8 mouse cellular contexts compared by ENCODE assay signal in the genomic region with DNA sequence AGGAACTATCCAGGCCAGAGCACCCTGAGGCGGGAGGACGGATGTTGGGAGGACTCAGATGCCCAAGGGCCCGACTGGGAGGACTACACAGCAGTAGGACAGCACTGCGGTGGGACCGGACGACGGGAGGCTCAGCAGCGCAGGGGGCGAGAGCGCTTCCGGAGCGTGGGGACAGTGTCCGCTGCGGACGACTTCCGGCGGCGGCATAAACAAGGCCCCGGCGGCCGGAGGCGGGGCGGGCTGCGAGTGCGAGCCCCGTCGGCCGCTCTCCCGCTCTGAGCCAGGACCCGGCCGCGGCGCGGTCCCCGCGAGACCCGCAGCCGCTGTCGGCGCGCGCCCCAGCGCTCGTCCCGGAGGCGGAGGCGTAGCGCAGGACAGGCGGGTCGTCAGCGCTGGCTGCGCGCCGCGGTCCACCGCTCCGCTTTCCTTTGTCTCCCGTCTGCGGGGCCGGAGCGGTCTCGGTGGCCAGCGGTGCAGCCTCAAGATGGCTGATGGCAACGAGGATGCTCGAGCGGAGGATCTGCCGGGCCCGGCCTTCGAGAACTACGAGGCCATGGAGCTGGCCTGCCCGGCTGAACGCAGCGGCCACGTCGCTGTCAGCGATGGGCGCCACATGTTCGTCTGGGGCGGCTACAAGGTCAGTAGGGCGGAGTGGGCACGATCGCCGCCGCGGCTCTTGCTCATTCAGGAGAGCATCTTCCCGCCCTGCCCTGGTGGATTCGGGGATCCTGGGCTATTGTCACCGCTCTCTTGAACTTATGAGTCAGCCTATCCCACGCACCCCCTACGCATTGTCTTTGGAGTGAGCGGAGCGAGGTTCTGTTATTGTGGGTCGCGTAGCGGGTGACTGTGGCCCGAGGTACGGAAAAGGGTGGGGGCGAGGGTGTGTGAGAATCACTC. TPM values are rescaled to one million over a fixed set of nuclear protein-coding genes. Genes with fewer than 3 reads are reported as not detected.
DNase-seq lines count a peak whose midpoint lies in the region; ATAC-seq and TF ChIP-seq lines count a peak whose summit lies in the region.

A gene (plus strand): TSS at position 171 of the 900 bp plus-strand sequence.

- H3K9ac ChIP-seq in embryonic facial prominence, embryonic 14.5 days (ENCODE audit: low read depth, low read length): peak within 1 kb of the TSS; percentile 98
- H3K9ac ChIP-seq in limb, embryonic 14.5 days (ENCODE audit: low read depth, low read length, severe bottlenecking): peak within 1 kb of the TSS; percentile 94
- H3K9ac ChIP-seq in midbrain, postnatal 0 days (replicated peaks; ENCODE audit: low read length, poor library complexity, severe bottlenecking): peak within 1 kb of the TSS; percentile 97

- DNase-seq in 3T3-L1 (ENCODE audit: low read depth, low spot score): peak; percentile 91
- DNase-seq in adrenal gland, postnatal 4 days (ENCODE audit: low spot score in 2 of 2): peak; percentile 72 to 75
- DNase-seq in embryonic facial prominence, embryonic 14.5 days (ENCODE audit: low spot score): peak; percentile 95
- peak; percentile 77 for DNase-seq in heart, adult 8-10 months (ENCODE audit: low spot score)
- DNase-seq in kidney, adult 9 months: peak; percentile 89
- DNase-seq in limb, embryonic 14.5 days (ENCODE audit: low spot score): peak; percentile 91
- peak; percentile 95 for DNase-seq in midbrain, postnatal 0 days (ENCODE audit: low spot score)
- peak; percentile 55 to 74 for DNase-seq in spleen, postnatal 14 days (ENCODE audit: low spot score in 2 of 2)

- TF ChIP-seq CTCF in midbrain, postnatal 0 days (IDR thresholded peaks at IDR 0.05): no peak

- peak within 1 kb of the TSS; percentile 60 for H3K4me2 ChIP-seq in embryonic facial prominence, embryonic 14.5 days (ENCODE audit: low read depth, low read length)
- H3K4me2 ChIP-seq in limb, embryonic 14.5 days (replicated peaks; ENCODE audit: low read depth, low read length, severe bottlenecking): peak within 1 kb of the TSS; percentile 60
- H3K4me2 ChIP-seq in midbrain, postnatal 0 days (ENCODE audit: low read depth, low read length, poor library complexity, severe bottlenecking): peak within 1 kb of the TSS; percentile 78

- TF ChIP-seq POLR2A in limb, embryonic 14.5 days (IDR thresholded peaks at IDR 0.05; ENCODE audit: borderline replicate concordance, extremely low read depth, insufficient read depth, insufficient read length): 0 out of 2 replicates have a peak, but pooled peaks have one; percentile 27

- H3K9me3 ChIP-seq in embryonic facial prominence, embryonic 14.5 days (ENCODE audit: control insufficient read depth, low read length): no peaks in the 10 kb centered on the region
- no peaks in the 10 kb centered on the region for H3K9me3 ChIP-seq in limb, embryonic 14.5 days (ENCODE audit: control insufficient read depth, low read length)
- no peaks in the 10 kb centered on the region for H3K9me3 ChIP-seq in midbrain, postnatal 0 days (ENCODE audit: low read length)

- H3K27ac ChIP-seq in embryonic facial prominence, embryonic 14.5 days (replicated peaks; ENCODE audit: low read depth, low read length): peak within 1 kb of the TSS; percentile 94
- H3K27ac ChIP-seq in limb, embryonic 14.5 days (replicated peaks; ENCODE audit: low read depth, low read length): peak within 1 kb of the TSS; percentile 93
- H3K27ac ChIP-seq in midbrain, postnatal 0 days (ENCODE audit: low read depth, low read length): peak within 1 kb of the TSS; percentile 96

- peaks cover 21% of the 10 kb centered on the region for H3K36me3 ChIP-seq in embryonic facial prominence, embryonic 14.5 days (ENCODE audit: control insufficient read depth, insufficient read depth, low read length)
- peaks cover 22% of the 10 kb centered on the region for H3K36me3 ChIP-seq in limb, embryonic 14.5 days (ENCODE audit: control insufficient read depth, insufficient read depth, low read length)
- H3K36me3 ChIP-seq in midbrain, postnatal 0 days (ENCODE audit: insufficient read depth, low read length): peaks cover 6% of the 10 kb centered on the region

- peaks cover 20% of the 10 kb centered on the region for H3K4me1 ChIP-seq in embryonic facial prominence, embryonic 14.5 days (ENCODE audit: control insufficient read depth, insufficient read depth, low read length)
- H3K4me1 ChIP-seq in limb, embryonic 14.5 days (ENCODE audit: control insufficient read depth, insufficient read depth, low read length): peaks cover 18% of the 10 kb centered on the region
- peaks cover 4% of the 10 kb centered on the region; the same call in 1 of the 2 replicates for H3K4me1 ChIP-seq in midbrain, postnatal 0 days (ENCODE audit: insufficient read depth, low read length)

- WGBS in embryonic facial prominence, embryonic 14.5 days: under 1% methylated on average over 33 of the region's 98 CpGs
- under 1% methylated on average over 57 of the region's 98 CpGs for WGBS in limb, embryonic 14.5 days
- under 1% methylated on average over 93 of the region's 98 CpGs for WGBS in midbrain, postnatal 0 days

- H3K27me3 ChIP-seq in embryonic facial prominence, embryonic 14.5 days (replicated peaks; ENCODE audit: control insufficient read depth, insufficient read depth, low read length): no peaks in the 10 kb centered on the region
- no peaks in the 10 kb centered on the region for H3K27me3 ChIP-seq in limb, embryonic 14.5 days (ENCODE audit: control insufficient read depth, insufficient read depth, low read length)
- H3K27me3 ChIP-seq in midbrain, postnatal 0 days (ENCODE audit: insufficient read depth, low read length): no peaks in the 10 kb centered on the region

- ATAC-seq in embryonic facial prominence, embryonic 14.5 days (ENCODE audit: low read depth): peak; percentile 96
- peak; percentile 93 for ATAC-seq in limb, embryonic 14.5 days (ENCODE audit: low FRiP score, low read depth)
- peak; percentile 96 for ATAC-seq in midbrain, postnatal 0 days (ENCODE audit: low FRiP score)

- H3K4me3 ChIP-seq in embryonic facial prominence, embryonic 14.5 days (ENCODE audit: low read depth, low read length): peak within 1 kb of the TSS; percentile 97
- peak within 1 kb of the TSS; percentile 77 for H3K4me3 ChIP-seq in limb, embryonic 14.5 days (replicated peaks; ENCODE audit: low read length)
- peak within 1 kb of the TSS; percentile 96 for H3K4me3 ChIP-seq in midbrain, postnatal 0 days (ENCODE audit: low read depth, low read length)

RNA-seq across cellular contexts. Expression of the gene that starts here (rescaled TPM):
- total RNA-seq in adrenal gland, postnatal 4 days (2021): 10 to 100 TPM; 86.4 to 86.8 TPM
- 124 and 133 TPM in 2 replicates for polyA plus RNA-seq in embryonic facial prominence, embryonic 14.5 days (2014; fragmentation: Nextera tagmentation; extraction: Ambion mirVana)
- total RNA-seq in heart, adult 8-10 months (2022): 100 to 1,000 TPM in 3 of 4 experiments, 10 to 100 TPM in 1; 100.0 to 112 (median 105) TPM
- 96.0 and 109 TPM in 2 replicates for polyA plus RNA-seq in limb, embryonic 14.5 days (2012; rRNA removed)
- polyA plus RNA-seq in limb, embryonic 14.5 days (2014; fragmentation: Nextera tagmentation; extraction: Ambion mirVana): 124 and 140 TPM in 2 replicates
- total RNA-seq in midbrain, postnatal 0 days (2014; rRNA removed): 303 and 373 TPM in 2 replicates
- polyA plus RNA-seq in midbrain, postnatal 0 days (2015; fragmentation: Nextera tagmentation; extraction: Ambion mirVana): 259 and 266 TPM in 2 replicates

Comparison
In these comparisons a context has a peak if more than half of its experiments do, and no peak if none do; other contexts are left out.
1. Peak in every context shown above with its lines: DNase-seq, ATAC-seq, H3K4me3 ChIP-seq and H3K27ac ChIP-seq.